Mouse (Mus musculus) ZHBTc4 (cell line): Measurements from ENCODE around the gene Klra4.
"Not testable (repeated sequence)": the region's sequence is repeated elsewhere in the genome, so short reads cannot be mapped to it uniquely, and the experiment has no call there.

Experiments used
- DNase-seq: peaks from one replicate; pipeline ENCODE4 v3.0.0-alpha.2; 2011; ENCODE audit warnings: low read depth, low spot score

Gene Klra4

DNA sequence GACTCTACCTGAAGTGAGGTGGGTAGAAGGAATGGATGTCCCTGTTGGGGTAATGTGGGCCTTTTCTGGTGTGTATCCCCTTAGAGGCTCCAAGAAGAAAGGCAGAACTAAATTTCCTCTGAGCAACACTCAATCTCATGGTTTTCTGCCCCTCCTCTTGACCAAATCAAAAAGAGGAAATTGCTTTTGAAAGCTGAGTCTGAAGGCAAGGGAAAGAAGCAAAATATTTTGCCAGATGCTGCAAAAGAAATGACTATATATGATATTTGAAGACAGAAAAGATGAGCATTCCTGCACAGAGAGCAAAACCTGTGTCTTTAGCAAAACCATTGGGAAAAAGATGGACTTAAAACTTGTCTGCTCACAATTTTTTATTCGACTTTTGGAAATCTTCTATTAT lies at the start of gene Klra4:
Klra4 (minus strand) TSS at position 101 of the 400 bp plus-strand sequence.
- not testable (repeated sequence) for DNase-seq

DNA sequence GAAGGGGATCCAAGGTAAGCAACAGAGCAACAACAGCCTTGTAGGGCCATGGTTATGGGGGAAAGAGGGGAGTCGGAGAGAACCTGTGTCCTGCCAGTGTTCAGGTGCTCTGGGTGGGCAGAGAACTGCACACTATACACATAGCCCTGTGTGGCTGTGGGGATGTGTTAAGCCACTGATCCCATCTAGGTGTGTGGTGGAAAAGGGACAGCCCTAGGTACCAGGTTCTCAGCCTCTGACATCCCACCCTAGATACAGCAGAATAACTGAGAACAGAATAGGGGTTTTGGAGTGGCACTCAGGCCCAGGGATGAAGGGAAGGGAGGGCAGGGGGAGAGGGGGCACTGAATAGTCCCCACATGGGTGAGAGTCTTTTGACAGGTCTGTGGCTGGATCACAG lies 43.4 kb upstream of the Klra4 start:
- DNase-seq: no peak

DNA sequence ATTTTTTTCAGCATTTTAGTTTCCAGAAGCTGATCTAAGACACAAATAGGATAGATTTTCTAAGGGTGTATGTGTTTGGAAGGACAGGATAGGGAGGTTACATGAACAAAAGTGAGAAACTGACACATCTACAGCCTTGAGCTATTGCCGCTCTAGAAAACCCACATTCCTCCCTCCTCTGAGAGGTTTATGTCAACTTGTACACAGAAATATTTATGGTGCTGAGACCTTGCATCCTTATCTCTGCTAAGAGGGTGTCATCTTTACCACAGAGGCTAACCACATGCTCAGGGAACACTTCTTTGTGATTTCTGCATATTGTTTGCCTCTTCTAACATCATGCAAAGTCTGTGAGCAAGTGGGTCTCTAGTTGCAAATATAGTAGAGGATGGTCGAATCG lies 35.7 kb upstream of the Klra4 start:
- DNase-seq: not testable (repeated sequence)

DNA sequence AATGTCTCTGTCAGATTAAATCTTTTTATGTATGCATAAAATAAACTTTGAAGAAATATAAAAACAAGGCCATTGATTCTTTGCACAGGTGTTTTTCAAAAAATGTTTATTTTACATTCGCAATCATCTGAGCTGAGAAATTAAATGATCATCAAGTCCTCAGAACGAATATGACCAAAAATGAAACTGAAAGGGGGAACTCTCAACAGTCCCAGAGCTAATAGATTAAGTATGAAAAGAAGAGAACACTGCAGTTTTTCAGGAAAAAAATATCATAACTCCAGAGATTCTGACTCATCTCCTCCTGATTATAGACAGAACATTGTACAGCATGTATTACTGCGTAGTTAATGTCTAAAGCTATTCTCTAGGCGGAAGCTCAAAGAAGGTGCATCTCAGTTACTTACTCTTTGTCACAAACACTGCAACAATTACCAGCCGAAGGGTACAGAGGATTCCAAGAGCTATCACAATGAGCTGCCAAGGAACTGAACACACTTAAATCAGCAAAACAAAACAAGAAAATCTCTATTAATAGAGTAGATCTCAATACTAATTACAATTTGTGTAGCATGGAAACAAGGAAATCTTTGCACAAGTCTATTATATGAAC lies 25.4 kb upstream of the Klra4 start:
- DNase-seq: no peak

DNA sequence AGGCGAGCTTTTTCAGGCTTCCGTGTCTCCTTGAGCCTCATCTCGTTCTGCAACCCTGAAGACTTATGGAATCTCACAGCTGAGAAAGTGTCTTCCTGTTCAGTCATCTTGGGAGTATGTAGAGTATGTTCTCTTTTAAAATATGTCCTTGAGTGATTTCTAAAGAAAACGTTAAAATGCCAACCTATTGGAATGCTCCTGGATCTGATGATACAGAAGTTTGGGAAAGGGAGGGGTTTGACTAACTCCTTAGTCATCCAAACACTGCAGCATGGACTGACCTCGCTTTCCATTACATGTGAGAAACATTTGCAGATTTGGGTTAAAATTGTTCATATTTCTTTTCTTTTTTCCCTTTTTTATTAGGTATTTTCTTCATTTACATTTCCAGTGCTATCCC lies 1.9 kb downstream of the Klra4 start:
- DNase-seq: no peak

DNA sequence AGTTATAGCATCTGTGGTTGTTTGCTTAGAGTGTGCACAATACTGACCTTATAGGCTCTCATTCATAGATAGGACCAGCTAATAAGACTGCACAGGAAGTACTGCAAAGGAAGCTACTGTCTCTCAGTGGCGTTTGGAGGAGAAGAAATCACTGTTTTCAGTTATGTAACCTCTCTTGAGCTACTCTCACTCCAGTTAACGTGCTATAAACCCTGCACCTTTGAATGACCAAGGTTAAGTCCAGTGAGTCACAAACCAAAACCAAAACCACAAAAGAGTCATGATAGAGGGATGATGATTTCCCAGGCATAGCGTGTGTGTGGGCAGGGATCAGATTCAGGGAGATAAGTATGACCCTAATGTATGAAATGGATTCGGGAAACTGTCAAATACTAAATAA lies 31.9 kb downstream of the Klra4 start:
- DNase-seq: not testable (repeated sequence)

DNA sequence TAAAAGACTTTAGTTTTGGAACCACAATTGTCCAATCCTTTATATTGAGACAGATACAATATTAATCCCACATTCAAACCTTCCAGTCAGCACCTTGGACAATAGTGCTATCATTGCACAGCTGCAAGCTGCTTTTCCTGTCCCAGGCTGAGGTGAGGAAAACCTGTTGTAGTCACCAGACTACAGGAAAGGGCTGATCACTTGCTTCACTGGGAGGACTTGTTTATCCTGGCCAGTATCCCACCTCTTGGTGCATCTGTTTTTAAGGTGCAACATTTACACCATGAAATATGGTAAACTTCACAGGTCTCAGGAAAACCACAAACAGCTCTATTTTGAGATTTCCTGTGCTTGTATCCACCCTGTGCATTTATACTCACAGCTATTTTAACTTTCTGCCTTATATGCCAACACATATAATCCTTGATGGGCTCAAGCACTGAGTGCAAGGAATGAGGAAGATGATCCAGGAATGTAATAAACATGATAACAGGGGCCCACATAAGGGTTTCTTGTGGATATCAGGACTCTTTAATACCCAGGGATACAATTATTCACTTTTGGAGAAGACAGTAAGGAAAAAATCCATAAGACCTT lies 35.5 kb downstream of the Klra4 start:
- DNase-seq: not testable (repeated sequence)

DNA sequence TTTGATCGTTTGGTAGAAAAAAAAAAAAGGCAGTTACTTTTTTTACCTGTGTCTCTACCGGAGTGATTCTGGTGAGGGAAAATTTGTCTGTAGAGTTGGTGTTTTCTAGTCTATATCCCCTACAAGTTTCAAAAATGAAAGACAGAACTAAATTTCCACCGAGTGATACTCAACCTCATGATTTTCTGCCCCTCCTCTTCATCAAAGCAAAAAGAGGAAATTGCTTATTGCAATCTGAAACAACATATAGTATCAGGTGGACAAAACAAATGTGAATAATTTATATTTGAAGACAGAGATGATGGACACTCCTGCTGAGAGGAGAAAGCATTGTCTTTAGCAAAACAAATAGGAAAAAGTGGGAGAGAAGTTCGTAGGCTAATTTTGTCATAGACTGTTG lies 40.2 kb downstream of the Klra4 start, which contains the start of gene Klra6:
Klra6 (minus strand) TSS at position 101 of the 400 bp plus-strand sequence.
- no peak for DNase-seq
